Mouse (Mus musculus): ENCODE data around the gene Riok2.

The Riok2 gene

GRCm38 (mm10) chr17:17408720-17409478, 34.8 kb downstream of the Riok2 start:
- DNase-seq = no peak

GRCm38 (mm10) chr17:17409601-17410000, 35.5 kb downstream of the Riok2 start:
- DNase-seq = no peak

GRCm38 (mm10) chr17:17411443-17411842, 37.3 kb downstream of the Riok2 start:
- no peak for DNase-seq

GRCm38 (mm10) chr17:17412176-17412575, 38.1 kb downstream of the Riok2 start:
- DNase-seq = no peak

- no peak for DNase-seq
Observed at GRCm38 (mm10) chr17:17414206-17414605, 40.1 kb downstream of the Riok2 start.

GRCm38 (mm10) chr17:17424609-17425307, 50.6 kb downstream of the Riok2 start:
- no peak for DNase-seq

- DNase-seq = no peak
Observed at GRCm38 (mm10) chr17:17425308-17425813, 51.3 kb downstream of the Riok2 start.

- no peak for DNase-seq
Observed at GRCm38 (mm10) chr17:17425906-17426305, 51.8 kb downstream of the Riok2 start.

- DNase-seq = no peak
Observed at GRCm38 (mm10) chr17:17428888-17429287, 54.8 kb downstream of the Riok2 start.

GRCm38 (mm10) chr17:17433679-17434078, 59.6 kb downstream of the Riok2 start:
- DNase-seq = no peak

- DNase-seq = no peak
Observed at GRCm38 (mm10) chr17:17438576-17439191, 64.6 kb downstream of the Riok2 start.

GRCm38 (mm10) chr17:17441876-17442498, 67.9 kb downstream of the Riok2 start:
- DNase-seq = no peak

GRCm38 (mm10) chr17:17444297-17444886, 70.3 kb downstream of the Riok2 start:
- DNase-seq = no peak

Data from kidney, adult 18-20 months (tissue).